Mouse (Mus musculus): ENCODE data around the gene Ace. TPM values are rescaled to one million over a fixed set of nuclear protein-coding genes. Genes with fewer than 3 reads are reported as not detected.

The Ace gene
- polyA plus RNA-seq (2012; rRNA removed) = 0.07 and 0.12 TPM in 2 replicates

DNA sequence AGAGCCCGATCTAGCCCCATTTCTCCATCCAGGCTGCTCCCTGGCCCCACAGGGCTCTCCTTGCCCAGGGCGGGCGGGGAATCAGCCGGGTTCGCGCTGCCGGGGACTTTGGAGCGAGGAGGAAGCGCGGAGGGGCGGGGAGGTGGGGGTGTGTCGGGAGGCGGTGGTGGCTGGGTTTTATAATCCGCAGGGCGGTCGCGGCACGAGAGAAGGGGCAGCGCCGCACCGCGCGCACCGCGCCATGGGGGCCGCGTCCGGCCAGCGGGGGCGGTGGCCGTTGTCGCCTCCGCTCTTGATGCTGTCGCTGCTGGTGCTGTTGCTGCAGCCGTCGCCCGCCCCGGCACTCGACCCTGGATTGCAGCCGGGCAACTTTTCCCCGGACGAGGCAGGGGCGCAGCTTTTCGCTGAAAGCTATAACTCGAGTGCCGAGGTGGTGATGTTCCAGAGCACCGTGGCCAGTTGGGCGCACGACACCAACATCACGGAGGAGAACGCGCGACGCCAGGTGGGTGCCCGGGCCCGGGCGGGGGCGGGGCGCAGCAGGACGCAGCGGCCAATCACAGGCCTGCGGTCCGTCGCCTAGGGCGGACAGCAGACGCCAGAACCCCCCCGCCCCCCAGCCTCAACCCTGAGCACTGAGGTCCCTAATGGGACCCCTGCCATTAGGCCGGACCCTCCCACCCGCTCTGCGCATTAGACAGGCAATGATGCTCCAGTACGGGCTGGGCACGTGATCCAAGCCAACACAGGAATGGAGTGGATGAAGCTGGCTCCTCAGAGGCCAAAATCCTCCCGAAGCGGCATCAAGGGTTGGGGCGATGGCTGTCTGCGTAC is at the start of gene Ace:
Gene Ace, plus strand, starts transcription at position 205 of the 834 bp plus-strand sequence.

DNA sequence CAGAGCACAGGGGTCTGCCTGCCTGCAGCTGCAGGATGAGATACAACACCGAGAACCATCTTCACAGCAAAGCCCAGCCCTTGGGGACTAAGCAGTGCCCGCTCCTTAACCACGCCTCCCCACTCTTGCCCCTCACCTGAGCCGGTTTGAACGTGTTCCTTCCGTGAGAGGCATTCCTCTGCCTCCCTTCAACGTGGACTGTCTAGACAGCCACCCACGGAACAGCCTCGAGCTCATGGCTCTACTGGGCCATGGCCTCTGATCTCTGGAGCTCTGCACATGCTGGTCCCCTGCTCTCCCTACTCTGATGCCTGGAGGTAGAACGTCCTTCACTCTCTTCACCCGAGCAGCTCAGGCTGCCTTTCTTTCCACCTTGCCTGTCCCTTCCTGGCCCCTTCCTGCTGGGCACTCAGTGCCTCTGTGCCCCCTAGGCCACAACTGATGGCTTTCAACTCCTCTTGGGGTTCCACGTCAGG is 14.8 kb upstream of the Ace start, which contains the start of gene Cyb561:
Gene Cyb561, minus strand, starts transcription at position 426 of the 476 bp plus-strand sequence.

DNA sequence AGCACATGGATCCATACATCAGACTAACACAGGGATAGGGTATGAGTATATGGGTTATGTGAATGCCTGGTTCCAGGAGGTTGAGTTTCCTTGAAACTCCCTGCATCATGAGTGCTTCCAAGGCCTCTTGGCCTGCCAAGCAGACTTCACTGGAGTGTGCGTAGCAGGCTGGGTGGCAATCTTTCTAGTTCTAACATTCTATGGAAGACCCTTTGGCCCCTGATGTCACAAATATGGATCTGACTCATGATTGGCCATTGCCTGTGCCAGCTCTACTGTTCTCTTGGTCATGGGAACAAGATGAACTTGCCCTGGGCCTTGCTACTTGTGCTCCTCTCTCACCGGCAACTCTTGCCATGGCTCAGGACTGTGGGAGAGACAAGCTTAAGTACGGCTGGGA is 26.6 kb downstream of the Ace start, which contains the start of gene Ace3:
Gene Ace3, plus strand, starts transcription at position 301 of the 400 bp plus-strand sequence.

DNA sequence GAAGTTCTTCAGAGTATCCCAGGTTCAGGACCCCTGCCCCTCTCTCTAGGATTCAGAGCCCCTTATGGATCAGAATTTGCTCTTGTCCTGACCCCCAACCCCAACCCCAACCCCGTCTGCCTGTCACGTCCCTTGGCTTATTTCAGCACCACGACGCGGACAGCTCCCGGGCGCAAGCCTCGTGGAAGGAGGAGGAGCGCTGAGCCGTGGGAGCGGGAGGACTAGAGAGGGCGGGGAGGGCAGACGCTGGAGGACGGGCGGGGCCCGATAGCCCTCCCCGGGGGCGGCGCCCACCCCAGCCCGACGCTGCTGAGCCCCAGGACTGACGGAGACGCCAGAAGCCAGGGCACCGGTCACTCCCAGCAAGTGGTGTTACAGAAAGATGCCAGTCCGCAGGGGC is 40.1 kb downstream of the Ace start, which contains the start of gene Kcnh6:
Gene Kcnh6, plus strand, starts transcription at position 304 of the 400 bp plus-strand sequence.

DNA sequence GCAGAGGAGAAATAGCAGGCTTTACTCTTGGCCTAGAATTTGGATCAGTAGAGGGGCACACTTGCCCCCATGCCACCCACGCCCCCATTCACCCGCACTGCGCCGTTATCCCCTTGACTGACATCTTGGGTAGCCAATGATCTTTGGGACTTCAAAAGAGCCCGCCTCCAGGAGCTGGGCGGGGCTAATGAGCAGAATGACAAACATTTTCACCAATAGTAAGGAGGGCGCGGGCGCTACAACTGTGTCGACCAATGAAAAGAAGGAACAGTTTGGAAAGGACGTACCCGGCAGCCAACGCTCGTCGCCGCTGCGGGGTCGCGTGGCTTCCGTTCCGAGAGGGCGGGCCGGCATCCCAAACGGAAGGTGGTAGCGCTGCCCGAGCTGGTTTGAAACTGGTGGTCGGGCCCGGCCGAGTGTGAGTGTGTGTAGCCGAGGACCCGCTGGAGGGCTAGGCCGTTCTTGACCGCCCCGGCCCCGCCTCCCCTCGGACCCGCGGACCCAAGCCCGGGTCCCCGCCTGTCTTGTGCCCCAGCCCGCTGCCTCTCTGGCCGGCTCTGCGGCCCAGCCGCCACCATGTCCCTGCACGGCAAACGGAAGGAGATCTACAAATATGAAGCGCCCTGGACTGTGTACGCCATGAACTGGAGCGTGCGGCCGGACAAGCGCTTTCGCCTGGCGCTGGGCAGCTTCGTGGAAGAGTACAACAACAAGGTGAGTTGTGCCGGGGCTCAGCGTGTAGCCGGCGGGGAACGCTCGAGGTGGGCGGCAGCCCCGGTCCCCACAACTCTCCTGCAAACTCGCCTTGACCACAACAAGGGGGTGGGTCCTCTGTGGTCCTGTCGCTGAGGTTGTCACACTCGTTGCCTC is 69.0 kb downstream of the Ace start, which contains the start of gene Dcaf7:
Gene Dcaf7, plus strand, starts transcription at position 325 of the 870 bp plus-strand sequence.

Other genes starting within 250 kb of the Ace start
- 0.86 and 1.1 TPM in 2 replicates for gene Cyb561, start 14.6 kb upstream of the Ace start, polyA plus RNA-seq (2012; rRNA removed)
- gene Ace3, start 26.7 kb downstream of the Ace start, polyA plus RNA-seq (2012; rRNA removed) = not detected in 2 replicates
- gene Kcnh6, start 40.2 kb downstream of the Ace start, polyA plus RNA-seq (2012; rRNA removed) = 0.01 TPM in 2 replicates
- 15.1 and 16.7 TPM in 2 replicates for gene Dcaf7, start 68.9 kb downstream of the Ace start, polyA plus RNA-seq (2012; rRNA removed)
- gene Taco1, start 98.1 kb downstream of the Ace start, polyA plus RNA-seq (2012; rRNA removed) = 9.1 and 9.6 TPM in 2 replicates
- gene Map3k3, start 116.7 kb downstream of the Ace start, polyA plus RNA-seq (2012; rRNA removed) = 5.1 and 6.2 TPM in 2 replicates
- not detected in 2 replicates for gene Gm10840, start 192.9 kb downstream of the Ace start, polyA plus RNA-seq (2012; rRNA removed)
- gene Limd2, start 192.9 kb downstream of the Ace start, polyA plus RNA-seq (2012; rRNA removed) = 23.6 and 28.2 TPM in 2 replicates
- gene Strada, start 234.2 kb downstream of the Ace start, polyA plus RNA-seq (2012; rRNA removed) = 8.8 and 10.2 TPM in 2 replicates
- gene Ccdc47, start 248.4 kb downstream of the Ace start, polyA plus RNA-seq (2012; rRNA removed) = 21.0 and 21.5 TPM in 2 replicates
- 15.8 and 16.0 TPM in 2 replicates for gene Ddx42, start 249.0 kb downstream of the Ace start, polyA plus RNA-seq (2012; rRNA removed)